Mouse (Mus musculus): Measurements from ENCODE around the gene BC028528. TPM values are rescaled to one million over a fixed set of nuclear protein-coding genes. Genes with fewer than 3 reads are reported as not detected.

The BC028528 gene
- total RNA-seq, 2 experiments from 2014 or later = 97.9 to 117 TPM

Other genes with a start within 250 kb of the BC028528 start
- gene Mcl1, start 233.2 kb downstream of the BC028528 start, total RNA-seq (2015) = 440 and 463 TPM in 2 replicates
- gene Mcl1, start 233.2 kb downstream of the BC028528 start, total RNA-seq (2017) = 327 and 343 TPM in 2 replicates
- gene Adamtsl4, start 204.1 kb downstream of the BC028528 start, total RNA-seq (2015) = 0.85 and 1.3 TPM in 2 replicates
- 0.59 and 0.77 TPM in 2 replicates for gene Adamtsl4, start 204.1 kb downstream of the BC028528 start, total RNA-seq (2017)
- gene Ecm1, start 152.4 kb downstream of the BC028528 start, total RNA-seq (2015) = 3.6 and 7.3 TPM in 2 replicates
- 1.0 and 1.9 TPM in 2 replicates for gene Ecm1, start 152.4 kb downstream of the BC028528 start, total RNA-seq (2017)
- gene Tars2, start 131.8 kb downstream of the BC028528 start, total RNA-seq (2015) = 10.2 and 10.7 TPM in 2 replicates
- 14.4 and 15.0 TPM in 2 replicates for gene Tars2, start 131.8 kb downstream of the BC028528 start, total RNA-seq (2017)
- gene Rprd2, start 73.1 kb downstream of the BC028528 start, total RNA-seq (2015) = 51.6 and 57.0 TPM in 2 replicates
- gene Rprd2, start 73.1 kb downstream of the BC028528 start, total RNA-seq (2017) = 17.9 and 26.9 TPM in 2 replicates
- gene Prpf3, start 36.1 kb downstream of the BC028528 start, total RNA-seq (2015) = 27.3 and 29.1 TPM in 2 replicates
- gene Prpf3, start 36.1 kb downstream of the BC028528 start, total RNA-seq (2017) = 15.7 and 25.9 TPM in 2 replicates
- gene Mrps21, start 20.5 kb downstream of the BC028528 start, total RNA-seq (2015) = 143 and 165 TPM in 2 replicates
- 333 and 410 TPM in 2 replicates for gene Mrps21, start 20.5 kb downstream of the BC028528 start, total RNA-seq (2017)
- 1.0 and 1.2 TPM in 2 replicates for gene Ciart, start 9.8 kb downstream of the BC028528 start, total RNA-seq (2015)
- 0.85 and 1.6 TPM in 2 replicates for gene Ciart, start 9.8 kb downstream of the BC028528 start, total RNA-seq (2017)
- 28.3 and 31.4 TPM in 2 replicates for gene Aph1a, start 2.0 kb upstream of the BC028528 start, total RNA-seq (2015)
- 38.9 and 39.2 TPM in 2 replicates for gene Aph1a, start 2.0 kb upstream of the BC028528 start, total RNA-seq (2017)
- not detected in 2 replicates for gene Car14, start 12.7 kb upstream of the BC028528 start, total RNA-seq (2015)
- not detected in 2 replicates for gene Car14, start 12.7 kb upstream of the BC028528 start, total RNA-seq (2017)
- 88.7 and 117 TPM in 2 replicates for gene Anp32e, start 37.2 kb upstream of the BC028528 start, total RNA-seq (2015)
- gene Anp32e, start 37.2 kb upstream of the BC028528 start, total RNA-seq (2017) = 250 and 285 TPM in 2 replicates
- gene Plekho1, start 104.0 kb upstream of the BC028528 start, total RNA-seq (2015) = 116 and 124 TPM in 2 replicates
- 104 and 119 TPM in 2 replicates for gene Plekho1, start 104.0 kb upstream of the BC028528 start, total RNA-seq (2017)
- 23.8 and 31.2 TPM in 2 replicates for gene Vps45, start 166.5 kb upstream of the BC028528 start, total RNA-seq (2015)
- gene Vps45, start 166.5 kb upstream of the BC028528 start, total RNA-seq (2017) = 9.5 and 11.6 TPM in 2 replicates
- gene Otud7b, start 212.5 kb upstream of the BC028528 start, total RNA-seq (2015) = 1.2 and 1.3 TPM in 2 replicates
- 3.1 and 4.8 TPM in 2 replicates for gene Otud7b, start 212.5 kb upstream of the BC028528 start, total RNA-seq (2017)